Comparison of ENCODE assay signal across 9 mouse cellular contexts in genomic region chr6:89333964-89334702, GRCm38 (mm10). TPM values are rescaled to one million over a fixed set of nuclear protein-coding genes. Genes with fewer than 3 reads are reported as not detected.
DNase-seq lines count a peak whose midpoint lies in the region; ATAC-seq and TF ChIP-seq lines count a peak whose summit lies in the region.
"Had no signal": no experiment of that assay in that cellular context is flagged by ENCODE, and none has a peak within 500 bp of the region (broad histone marks: within the 10 kb centered on the region; RNA-seq: fewer than 3 reads in every experiment).

No protein-coding gene starts in this region.

- no peaks in the 10 kb centered on the region for H3K4me1 ChIP-seq in lung, embryonic 14.5 days (ENCODE audit: insufficient read depth)
- peaks cover 11% of the 10 kb centered on the region for H3K4me1 ChIP-seq in forebrain, embryonic 16.5 days (replicated peaks; ENCODE audit: control insufficient read depth, insufficient read depth, low read length)
- H3K4me1 ChIP-seq in midbrain, embryonic 11.5 days (ENCODE audit: control insufficient read depth, insufficient read depth, low read length): peaks cover 18% of the 10 kb centered on the region
- H3K4me1 ChIP-seq in heart, embryonic 12.5 days (replicated peaks): peaks cover 12% of the 10 kb centered on the region

- peak; percentile 14 for DNase-seq in lung, embryonic 14.5 days
- DNase-seq in lung, postnatal 36 days: no peak
- DNase-seq in midbrain, embryonic 11.5 days (ENCODE audit: low spot score, missing footprints): peak; percentile 98
- DNase-seq in gastrocnemius, postnatal 14 days: no peak
- no peak for DNase-seq in heart, postnatal 25 days (ENCODE audit: low spot score)
- no peak for DNase-seq in thymus, postnatal 4 days

- no peak overlapping the region for H3K27ac ChIP-seq in lung, embryonic 14.5 days (ENCODE audit: low read depth)
- H3K27ac ChIP-seq in forebrain, embryonic 16.5 days (ENCODE audit: low read length): 0 out of 2 replicates have a peak overlapping the region, but pooled peaks have one; percentile 8
- H3K27ac ChIP-seq in midbrain, embryonic 11.5 days (ENCODE audit: low read depth, low read length): peak overlapping the region; percentile 15
- no peak overlapping the region for H3K27ac ChIP-seq in heart, embryonic 12.5 days (ENCODE audit: poor library complexity, severe bottlenecking)
- H3K27ac ChIP-seq: kidney, postnatal 0 days had no signal

- no peak for ATAC-seq in lung, embryonic 14.5 days (ENCODE audit: insufficient read depth)
- ATAC-seq in forebrain, embryonic 16.5 days: peak; percentile 75
- ATAC-seq in midbrain, embryonic 11.5 days (ENCODE audit: low FRiP score): peak; percentile 94
- no peak for ATAC-seq in heart, embryonic 12.5 days (ENCODE audit: insufficient number of reproducible peaks, low FRiP score)

- intact Hi-C loops in gastrocnemius, postnatal 14 days (cut with DNase I; ENCODE audit: low total_unique reads): no loop called here
- intact Hi-C loops in heart, postnatal 25 days (cut with DNase I): no loop called here

- 74% methylated on average over 12 of the region's 12 CpGs for WGBS in lung, embryonic 14.5 days
- 37% methylated on average over 12 of the region's 12 CpGs for WGBS in forebrain, embryonic 16.5 days
- WGBS in midbrain, embryonic 11.5 days: 49% methylated on average over 12 of the region's 12 CpGs
- WGBS in heart, embryonic 12.5 days: 82% methylated on average over 12 of the region's 12 CpGs

- H3K4me3 ChIP-seq in lung, embryonic 14.5 days (ENCODE audit: low read depth, low read length): no peak overlapping the region
- no peak overlapping the region for H3K4me3 ChIP-seq in forebrain, embryonic 16.5 days (replicated peaks; ENCODE audit: low read length)
- no peak overlapping the region for H3K4me3 ChIP-seq in midbrain, embryonic 11.5 days (ENCODE audit: low read depth, low read length)
- no peak overlapping the region for H3K4me3 ChIP-seq in heart, embryonic 12.5 days

- peaks cover 100% of the 10 kb centered on the region for H3K36me3 ChIP-seq in lung, embryonic 14.5 days (ENCODE audit: insufficient read depth)
- peaks cover 50% of the 10 kb centered on the region for H3K36me3 ChIP-seq in forebrain, embryonic 16.5 days (ENCODE audit: control insufficient read depth, insufficient read depth)
- H3K36me3 ChIP-seq in midbrain, embryonic 11.5 days (ENCODE audit: control insufficient read depth, insufficient read depth, low read length): peaks cover 39% of the 10 kb centered on the region
- peaks cover 95% of the 10 kb centered on the region for H3K36me3 ChIP-seq in heart, embryonic 12.5 days

- no peak for TF ChIP-seq CTCF in lung, embryonic 14.5 days (IDR thresholded peaks at IDR 0.05; ENCODE audit: low read depth)

- H3K9me3 ChIP-seq in lung, embryonic 14.5 days (ENCODE audit: low read depth, low read length): no peaks in the 10 kb centered on the region
- no peaks in the 10 kb centered on the region for H3K9me3 ChIP-seq in forebrain, embryonic 16.5 days (ENCODE audit: control insufficient read depth, low read length)
- no peaks in the 10 kb centered on the region for H3K9me3 ChIP-seq in midbrain, embryonic 11.5 days (ENCODE audit: control insufficient read depth, low read length)
- no peaks in the 10 kb centered on the region for H3K9me3 ChIP-seq in heart, embryonic 12.5 days (replicated peaks)

- no peak overlapping the region for H3K4me2 ChIP-seq in lung, embryonic 14.5 days
- no peak overlapping the region for H3K4me2 ChIP-seq in forebrain, embryonic 16.5 days (ENCODE audit: low read length)
- no peak overlapping the region for H3K4me2 ChIP-seq in midbrain, embryonic 11.5 days
- H3K4me2 ChIP-seq in heart, embryonic 12.5 days: no peak overlapping the region

- no peaks in the 10 kb centered on the region for H3K27me3 ChIP-seq in lung, embryonic 14.5 days (ENCODE audit: insufficient read depth, low read length)
- H3K27me3 ChIP-seq in forebrain, embryonic 16.5 days (replicated peaks; ENCODE audit: control insufficient read depth, insufficient read depth, low read length): no peaks in the 10 kb centered on the region
- no peaks in the 10 kb centered on the region for H3K27me3 ChIP-seq in midbrain, embryonic 11.5 days (ENCODE audit: control insufficient read depth, insufficient read depth, low read length)
- H3K27me3 ChIP-seq in heart, embryonic 12.5 days (replicated peaks): no peaks in the 10 kb centered on the region

- H3K9ac ChIP-seq in lung, embryonic 14.5 days: no peak overlapping the region
- no peak overlapping the region for H3K9ac ChIP-seq in forebrain, embryonic 16.5 days (replicated peaks; ENCODE audit: low read depth, low read length)
- no peak overlapping the region for H3K9ac ChIP-seq in midbrain, embryonic 11.5 days (ENCODE audit: low read length)
- H3K9ac ChIP-seq in heart, embryonic 12.5 days: no peak overlapping the region

RNA-seq across cellular contexts. Expression of gene Plxna1, which starts 28.3 kb away (rescaled TPM):
- 26.8 and 32.2 TPM in 2 replicates for polyA plus RNA-seq in lung, embryonic 14.5 days (2014; fragmentation: Nextera tagmentation; extraction: Ambion mirVana)
- polyA plus RNA-seq in forebrain, embryonic 16.5 days (2015; fragmentation: Nextera tagmentation; extraction: Ambion mirVana): 44.1 and 47.8 TPM in 2 replicates
- 24.5 and 29.1 TPM in 2 replicates for polyA plus RNA-seq in midbrain, embryonic 11.5 days (2014; fragmentation: Nextera tagmentation; extraction: Ambion mirVana)
- 10 to 100 TPM; 24.7 to 36.6 TPM for total RNA-seq in gastrocnemius, postnatal 14 days (2021)
- 10 to 100 TPM; 21.2 to 28.7 TPM for total RNA-seq in heart, postnatal 25 days (2021)
- 13.4 and 17.3 TPM in 2 replicates for polyA plus RNA-seq in heart, embryonic 12.5 days (2016; fragmentation: Nextera tagmentation; extraction: Ambion mirVana)

Comparison
In these comparisons a context has a peak if more than half of its experiments do, and no peak if none do; other contexts are left out.
1. DNase-seq: peak in lung, embryonic 14.5 days (single experiment) and midbrain, embryonic 11.5 days (single experiment); none in lung, postnatal 36 days (single experiment), gastrocnemius, postnatal 14 days (single experiment), heart, postnatal 25 days (single experiment) and thymus, postnatal 4 days (single experiment).
2. ATAC-seq: peak in forebrain, embryonic 16.5 days (single experiment) and midbrain, embryonic 11.5 days (single experiment); none in lung, embryonic 14.5 days (single experiment) and heart, embryonic 12.5 days (single experiment).
3. H3K27ac ChIP-seq: peak in forebrain, embryonic 16.5 days (single experiment) and midbrain, embryonic 11.5 days (single experiment); none in lung, embryonic 14.5 days (single experiment) and heart, embryonic 12.5 days (single experiment).